Mouse (Mus musculus) urinary bladder, postnatal 25 days (tissue): ENCODE results near the gene Gucy1b2.

ENCODE experiments used
- DNase-seq: peaks from one replicate; pipeline ENCODE4 v3.0.0; 2022; ENCODE audit warnings: low spot score

The Gucy1b2 gene

DNA sequence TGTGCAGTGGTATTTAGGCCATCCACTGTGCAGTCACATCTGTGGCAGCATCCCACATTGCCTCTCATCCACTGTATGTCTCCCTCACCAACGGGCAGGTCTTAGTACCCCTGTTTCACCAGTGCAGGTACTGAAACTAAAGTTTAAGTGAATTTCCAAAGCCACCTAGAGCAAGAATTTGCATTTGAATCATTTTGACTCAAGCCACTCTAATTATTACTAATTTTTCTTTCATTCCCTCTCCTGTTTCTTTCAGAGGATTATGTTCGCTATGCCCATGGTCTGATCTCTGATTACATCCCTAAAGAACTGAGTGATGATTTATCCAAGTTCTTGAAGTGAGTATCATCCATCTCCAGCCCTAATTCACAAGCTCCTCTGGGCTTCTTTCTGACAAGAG is 92.3 kb downstream of the Gucy1b2 start:
- no peak for DNase-seq

DNA sequence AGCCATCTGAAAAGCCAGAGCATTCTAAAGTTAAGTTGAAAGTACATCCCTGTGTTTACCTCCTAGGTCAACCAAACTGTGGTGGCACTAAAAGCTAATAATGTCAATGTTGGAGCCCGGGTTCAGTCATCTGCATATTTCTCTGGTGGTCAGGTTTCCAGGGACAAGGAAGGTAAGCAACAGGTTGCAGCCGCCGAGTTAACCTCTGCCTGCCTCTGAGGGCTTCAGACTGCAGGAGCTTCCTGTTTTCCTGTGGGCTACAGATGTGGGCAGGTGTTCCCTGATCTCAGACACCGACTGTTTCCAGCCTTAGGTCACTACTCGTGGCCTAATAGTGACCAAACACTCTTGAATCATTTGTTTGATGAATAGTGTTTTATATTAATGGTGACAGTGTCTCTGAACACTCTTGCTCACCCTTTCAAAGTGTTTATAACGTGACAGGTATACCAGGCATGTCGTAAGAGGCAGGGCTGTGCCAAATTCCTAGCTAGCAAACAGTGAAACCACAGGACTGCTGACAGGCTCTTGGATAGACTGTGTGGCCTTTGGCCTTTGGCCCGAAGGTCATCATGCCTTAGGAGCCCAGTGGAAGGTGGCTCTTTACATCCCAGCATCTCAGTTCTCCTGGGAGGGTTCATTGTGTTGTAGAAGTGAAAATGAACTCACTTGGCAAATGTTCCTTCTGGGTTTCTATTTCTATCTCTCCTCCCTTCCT is 94.7 kb downstream of the Gucy1b2 start:
- no peak for DNase-seq

DNA sequence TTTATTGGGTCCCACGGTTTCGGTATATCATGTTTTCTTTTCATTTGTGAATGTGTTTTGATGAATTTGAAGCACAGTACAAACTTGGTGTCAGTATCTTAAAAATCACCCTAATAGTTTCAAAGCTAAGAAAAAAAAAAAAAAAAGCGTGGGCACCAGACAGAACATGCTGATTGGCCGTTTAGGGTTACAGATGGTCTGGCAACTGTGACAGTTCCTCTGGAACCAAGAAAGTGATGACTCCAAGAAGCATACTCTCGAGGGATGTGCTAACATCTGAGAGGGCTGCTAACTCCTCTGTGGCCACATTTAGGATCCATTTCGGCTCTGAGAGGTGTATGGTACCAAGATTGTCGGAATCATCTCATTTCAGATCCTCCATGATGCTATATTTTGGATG is 100.9 kb downstream of the Gucy1b2 start:
- DNase-seq, result no peak

DNA sequence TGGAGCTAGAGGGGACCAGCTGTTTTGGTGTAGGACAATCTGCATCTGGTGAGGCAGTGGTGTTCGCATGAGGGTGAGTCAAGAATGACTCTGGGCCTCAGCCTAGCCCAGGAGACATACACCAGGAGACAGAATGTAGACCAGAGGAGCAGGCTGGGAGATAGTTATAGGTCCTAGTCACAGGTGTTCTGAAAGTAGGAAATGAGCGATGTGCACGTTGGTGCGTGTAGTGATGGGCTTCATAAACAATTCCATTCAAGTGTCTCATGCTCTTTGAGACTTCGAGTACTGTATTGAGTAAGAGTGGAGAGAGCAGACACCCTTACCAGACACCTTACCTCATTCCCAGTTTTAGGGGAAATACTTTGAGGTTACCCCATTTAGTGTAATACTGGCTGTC is 102.3 kb downstream of the Gucy1b2 start:
- DNase-seq, result no peak

DNA sequence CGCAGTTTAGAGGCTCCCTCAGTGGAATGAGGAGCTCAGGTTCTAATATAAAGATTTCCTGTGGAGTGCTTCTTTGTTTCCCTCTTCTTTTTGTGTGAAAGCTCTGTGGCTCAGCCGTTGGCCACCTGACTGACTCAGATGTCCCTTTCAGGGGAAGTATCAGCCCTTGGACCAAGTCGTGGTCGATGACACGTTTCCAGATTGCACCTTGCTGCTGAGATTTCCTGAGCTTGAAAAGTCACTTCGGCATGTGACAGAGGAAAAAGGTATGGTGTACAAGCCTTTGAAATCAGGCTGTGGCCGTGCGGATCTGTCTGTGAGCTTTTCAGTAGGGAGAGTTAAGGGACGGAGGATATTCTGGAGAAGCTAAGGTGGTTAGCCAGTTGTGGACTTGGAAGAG is 102.7 kb downstream of the Gucy1b2 start:
- no peak for DNase-seq

GRCm38 (mm10) chr14:62350890-62351289 is 105.2 kb downstream of the Gucy1b2 start:
- no peak for DNase-seq

- DNase-seq, result no peak
Observed at GRCm38 (mm10) chr14:62350186-62350585, 105.9 kb downstream of the Gucy1b2 start.

- no peak for DNase-seq
Observed at GRCm38 (mm10) chr14:62349786-62350185, 106.3 kb downstream of the Gucy1b2 start.

GRCm38 (mm10) chr14:62347103-62347502 is 109.0 kb downstream of the Gucy1b2 start:
- no peak for DNase-seq

- no peak for DNase-seq
Observed at GRCm38 (mm10) chr14:62346570-62346969, 109.5 kb downstream of the Gucy1b2 start.
